Mouse (Mus musculus) layer of hippocampus, postnatal 10 days (tissue): ENCODE results near the gene Pdss2. TPM values are rescaled to one million over a fixed set of nuclear protein-coding genes. Genes with fewer than 3 reads are reported as not detected.
"Not testable (repeated sequence)": the region's sequence is repeated elsewhere in the genome, so short reads cannot be mapped to it uniquely, and the experiment has no call there.

Source experiments
- DNase-seq, 2 experiments: peaks; one replicate each; pipeline ENCODE4 v3.0.0; 2021; ENCODE audit warnings: low spot score in 2 of 2
- total RNA-seq, 2 experiments: library from RNA; stranded (reverse); gene quantifications; 2 replicates each; pipeline ENCODE4 v1.2.3; 2021

Gene Pdss2
- total RNA-seq, 2 experiments from 2014 or later, result 16.8 to 21.5 TPM

DNA sequence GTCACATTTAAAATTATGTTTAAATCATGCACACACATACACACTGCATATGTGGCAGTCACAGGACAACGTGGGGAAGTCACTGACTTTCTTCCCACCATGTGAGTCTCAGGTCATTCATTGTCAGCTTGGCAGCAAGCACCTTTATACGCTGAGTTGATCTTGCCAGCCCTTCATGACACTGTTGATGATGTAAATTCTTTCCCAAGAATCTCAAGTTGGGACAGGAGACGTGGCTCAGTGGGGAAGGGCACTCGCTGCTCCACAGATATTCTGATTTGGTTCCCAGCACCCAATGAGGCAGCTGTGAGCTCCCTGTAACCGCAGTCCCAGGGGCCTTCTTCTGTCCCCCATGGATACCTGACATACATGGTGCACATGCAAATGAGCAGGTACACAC lies 147.3 kb downstream of the Pdss2 start:
- DNase-seq, result no peak

GRCm38 (mm10) chr10:43372315-43372714 lies 151.0 kb downstream of the Pdss2 start:
- peak; percentile 19 to 41 for DNase-seq

GRCm38 (mm10) chr10:43373035-43373434 lies 151.7 kb downstream of the Pdss2 start:
- DNase-seq, result no peak

- DNase-seq, result no peak
These were observed 152.4 kb downstream of the Pdss2 start for GRCm38 (mm10) chr10:43373666-43374065.

DNA sequence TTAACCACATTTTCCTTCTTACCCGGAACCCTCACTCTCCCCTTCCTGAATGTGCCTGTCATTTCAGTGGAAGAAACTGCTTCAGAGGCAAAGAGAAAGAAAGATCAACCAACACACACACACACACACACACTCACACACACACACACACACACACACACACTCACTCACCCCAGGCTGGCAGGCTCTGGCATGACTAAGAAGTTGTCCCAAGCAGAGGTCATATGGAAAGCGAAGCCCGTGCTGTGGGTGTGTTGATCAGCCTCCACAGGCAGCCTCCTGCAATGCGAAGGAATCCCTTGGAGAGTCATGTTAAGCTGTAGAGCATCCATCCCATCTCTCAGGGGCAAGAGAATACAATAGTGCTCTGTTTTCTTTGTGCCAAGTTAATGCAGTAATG lies 154.0 kb downstream of the Pdss2 start:
- DNase-seq, result no peak

- no peak for DNase-seq
These were observed 155.5 kb downstream of the Pdss2 start for GRCm38 (mm10) chr10:43376749-43377148.

DNA sequence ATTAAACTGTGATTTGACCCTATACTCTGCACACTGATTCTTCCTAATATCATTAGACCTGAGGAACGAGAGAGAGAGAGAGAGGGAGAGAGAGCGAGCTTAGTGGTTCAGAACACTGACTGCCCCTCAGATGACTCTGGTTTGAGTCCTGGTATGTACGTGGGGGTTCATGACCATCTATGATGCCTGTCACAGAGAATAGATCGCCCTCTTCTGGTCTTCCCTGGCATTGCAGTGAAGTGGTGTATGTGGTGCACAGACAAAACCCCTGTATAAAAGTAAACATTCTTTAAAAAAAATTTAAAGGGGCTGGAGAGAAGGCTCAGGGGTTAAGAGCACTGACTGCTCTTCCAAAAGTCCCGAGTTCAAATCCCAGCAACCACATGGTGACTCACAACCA lies 157.0 kb downstream of the Pdss2 start:
- peak; percentile 41 to 56 for DNase-seq

DNA sequence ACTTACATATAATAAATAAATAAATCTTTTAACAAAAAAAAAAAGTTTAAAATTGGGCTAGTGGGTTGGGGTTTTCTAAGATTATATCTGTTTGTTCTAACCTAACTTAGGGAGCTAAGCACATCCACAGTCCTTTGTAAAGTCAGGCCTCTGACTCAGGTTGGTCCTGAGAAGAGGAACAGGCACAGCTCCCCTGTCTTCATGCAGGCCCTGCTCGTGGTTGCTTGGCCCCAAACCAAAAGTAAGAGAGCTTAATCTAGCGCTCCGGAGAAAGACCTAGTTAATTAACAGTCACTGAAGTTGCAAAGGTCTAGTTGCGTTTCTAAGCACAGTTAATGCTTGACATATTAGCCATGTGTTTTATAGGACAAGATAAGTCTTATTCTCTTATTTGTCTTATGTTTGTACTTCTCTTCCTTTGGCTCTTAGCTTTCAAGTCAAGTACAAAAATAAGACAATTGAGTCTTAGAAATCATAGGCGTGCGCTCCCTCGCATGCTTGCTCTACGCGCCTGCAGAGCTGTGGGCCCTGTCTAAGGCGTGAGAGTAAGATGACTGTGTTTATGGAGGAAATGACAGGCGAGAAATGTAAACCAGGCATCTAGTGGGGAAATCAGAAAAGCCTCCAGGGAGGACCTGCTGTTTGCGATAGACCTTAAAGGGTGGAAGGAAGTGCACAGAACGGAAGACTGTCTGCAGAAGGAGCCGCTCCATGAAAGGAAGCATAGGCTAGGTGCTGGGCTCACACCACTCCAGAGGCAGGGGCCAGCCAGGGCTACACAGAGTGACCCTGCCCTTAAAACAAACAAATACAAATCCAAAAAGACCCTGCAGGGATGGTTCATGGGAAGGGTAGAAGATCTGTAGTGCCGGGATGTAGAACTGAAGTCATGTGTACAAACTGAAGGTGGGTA lies 157.7 kb downstream of the Pdss2 start:
- DNase-seq, result no peak

DNA sequence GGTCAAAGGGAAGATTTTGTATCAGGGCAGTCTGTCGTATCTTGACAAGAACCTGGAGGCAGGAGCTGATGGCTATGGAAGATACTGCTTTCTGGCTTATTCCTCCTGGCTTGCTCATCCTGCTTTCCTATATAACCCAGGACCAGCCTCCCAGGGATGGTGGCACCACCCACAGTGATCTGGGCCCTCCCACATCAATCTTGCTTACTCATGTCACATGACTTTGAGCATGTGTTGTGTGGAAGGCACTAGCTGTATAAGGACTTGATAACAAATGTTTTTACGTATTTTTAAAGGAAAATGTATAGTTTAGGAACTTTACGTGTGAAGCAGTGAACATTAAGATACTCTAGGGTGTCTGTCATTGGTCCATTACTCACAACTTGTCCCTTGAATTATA lies 161.4 kb downstream of the Pdss2 start:
- no peak for DNase-seq

GRCm38 (mm10) chr10:43384623-43385022 lies 163.3 kb downstream of the Pdss2 start:
- no peak for DNase-seq

- no peak for DNase-seq
These were observed 171.6 kb downstream of the Pdss2 start for GRCm38 (mm10) chr10:43392921-43393320.

GRCm38 (mm10) chr10:43393818-43394217 lies 172.5 kb downstream of the Pdss2 start:
- DNase-seq, result no peak

- DNase-seq, result no peak
These were observed 174.5 kb downstream of the Pdss2 start for GRCm38 (mm10) chr10:43395824-43396223.

- no peak for DNase-seq
These were observed 178.5 kb downstream of the Pdss2 start for GRCm38 (mm10) chr10:43399596-43400316.

GRCm38 (mm10) chr10:43406107-43406506 lies 184.8 kb downstream of the Pdss2 start:
- DNase-seq, result no peak

DNA sequence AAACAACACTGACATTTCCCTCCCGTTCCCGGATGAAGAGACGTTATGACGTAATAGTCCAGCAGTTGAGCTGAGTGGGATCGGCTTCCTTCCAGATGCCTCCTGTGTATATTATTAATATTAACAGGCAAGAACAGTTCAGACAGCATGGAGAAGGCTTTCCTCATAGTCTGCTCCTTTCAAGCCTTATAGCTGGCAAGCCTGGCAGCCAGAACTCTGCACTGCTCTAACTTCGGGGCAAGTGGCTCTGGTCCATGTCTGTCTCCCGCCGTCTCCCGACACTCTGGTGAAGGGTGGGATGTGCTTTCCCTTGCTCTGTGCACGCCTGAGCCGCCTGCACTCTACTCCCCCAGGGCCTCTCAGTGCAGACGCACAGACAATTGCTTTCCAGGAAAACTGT lies 185.6 kb downstream of the Pdss2 start:
- no peak for DNase-seq

- DNase-seq, result no peak
These were observed 188.4 kb downstream of the Pdss2 start for GRCm38 (mm10) chr10:43409506-43410230.

DNA sequence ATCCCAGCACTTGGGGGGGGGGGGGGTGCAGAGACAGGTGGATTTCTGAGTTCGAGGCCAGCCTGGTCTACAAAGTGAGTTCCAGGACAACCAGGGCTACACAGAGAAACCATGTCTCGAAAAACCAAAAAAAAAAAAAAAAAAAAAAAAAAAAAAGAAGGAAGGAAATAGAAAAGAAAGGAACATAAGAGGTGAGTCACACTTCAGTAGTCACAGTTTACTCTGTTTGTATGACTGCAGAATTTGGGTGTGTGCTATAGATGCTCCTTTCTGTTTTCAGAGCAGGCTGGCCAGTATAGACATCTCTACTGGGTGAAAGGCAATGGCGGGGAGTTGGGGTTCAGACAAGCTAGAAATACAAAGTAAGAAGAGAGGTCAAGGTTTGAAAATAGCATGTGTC lies 189.9 kb downstream of the Pdss2 start:
- DNase-seq, result not testable (repeated sequence)

- no peak for DNase-seq
These were observed 196.1 kb downstream of the Pdss2 start for GRCm38 (mm10) chr10:43417346-43417745.

- DNase-seq, result peak; percentile 26 to 28
These were observed 199.6 kb downstream of the Pdss2 start for GRCm38 (mm10) chr10:43420660-43421413.
